Mouse (Mus musculus): ENCODE results near the gene Dnaja3. TPM values are rescaled to one million over a fixed set of nuclear protein-coding genes. Genes with fewer than 3 reads are reported as not detected.

Dnaja3 gene
- polyA plus RNA-seq, 1 experiment from 2014 or later, result 74.2 TPM

DNA sequence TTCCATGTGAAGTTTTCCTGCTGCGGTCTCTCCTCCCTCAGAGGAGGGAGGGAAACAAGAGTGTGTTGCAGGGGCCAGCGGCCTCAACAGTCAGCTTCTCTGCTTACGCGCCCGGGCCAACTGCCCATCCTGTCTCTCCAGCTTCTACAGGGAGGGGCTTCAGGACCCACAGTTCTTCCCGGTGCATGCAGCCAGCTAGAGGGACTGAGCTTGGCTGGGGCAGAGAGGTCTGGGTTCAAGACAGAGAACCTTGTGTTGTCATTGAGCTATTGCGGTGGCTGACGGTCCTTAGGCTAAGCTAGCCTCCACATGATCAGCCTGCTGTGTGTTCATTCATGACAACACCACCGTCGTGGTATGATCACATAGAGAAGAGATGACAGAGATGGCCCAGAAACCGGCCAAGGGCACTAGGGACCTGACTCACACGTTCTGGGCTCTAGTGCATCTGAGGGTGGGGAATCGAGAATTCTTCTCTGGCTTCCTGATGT, 7.9 kb downstream of the Dnaja3 start:
- Histone ChIP-seq H3K4me2 (no peak overlapping the region), H3K9me3 (replicated peaks) (no peaks in the 10 kb centered on the region), H3K9ac (no peak overlapping the region), H3K4me3 (no peak overlapping the region), H3K27ac (no peak overlapping the region), H3K4me1 (peaks cover 14% of the 10 kb centered on the region), H3K27me3 (replicated peaks) (no peaks in the 10 kb centered on the region), H3K36me3 (peaks cover 60% of the 10 kb centered on the region)
- ATAC-seq, result no peak
- 71% methylated on average over 13 of the region's 13 CpGs for WGBS (ENCODE audit: insufficient replicate concordance)

DNA sequence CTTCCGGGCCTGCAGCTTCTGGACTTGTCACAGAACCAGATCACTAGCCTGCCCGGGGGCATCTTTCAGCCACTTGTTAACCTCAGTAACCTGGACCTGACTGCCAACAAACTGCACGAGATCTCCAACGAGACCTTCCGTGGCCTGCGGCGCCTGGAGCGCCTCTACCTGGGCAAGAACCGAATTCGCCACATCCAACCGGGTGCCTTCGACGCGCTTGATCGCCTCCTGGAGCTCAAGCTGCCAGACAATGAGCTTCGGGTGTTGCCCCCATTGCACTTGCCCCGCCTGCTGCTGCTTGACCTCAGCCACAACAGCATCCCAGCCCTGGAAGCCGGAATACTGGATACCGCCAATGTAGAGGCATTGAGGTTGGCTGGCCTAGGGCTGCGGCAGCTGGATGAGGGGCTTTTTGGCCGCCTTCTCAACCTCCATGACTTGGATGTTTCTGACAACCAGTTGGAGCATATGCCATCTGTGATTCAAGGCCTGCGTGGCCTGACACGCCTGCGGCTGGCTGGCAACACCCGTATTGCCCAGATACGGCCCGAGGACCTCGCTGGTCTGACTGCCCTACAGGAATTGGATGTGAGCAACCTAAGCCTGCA, 8.7 kb downstream of the Dnaja3 start:
- H3K4me2 ChIP-seq, result no peak overlapping the region

DNA sequence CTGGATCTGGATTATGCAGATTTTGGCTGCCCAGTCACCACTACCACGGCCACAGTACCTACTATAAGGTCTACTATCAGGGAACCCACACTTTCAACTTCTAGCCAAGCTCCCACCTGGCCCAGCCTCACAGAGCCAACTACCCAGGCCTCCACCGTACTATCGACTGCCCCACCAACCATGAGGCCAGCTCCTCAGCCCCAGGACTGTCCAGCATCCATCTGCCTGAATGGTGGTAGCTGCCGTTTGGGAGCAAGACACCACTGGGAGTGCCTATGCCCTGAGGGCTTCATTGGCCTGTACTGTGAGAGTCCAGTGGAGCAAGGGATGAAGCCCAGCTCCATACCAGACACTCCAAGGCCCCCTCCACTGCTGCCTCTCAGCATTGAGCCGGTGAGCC, 9.4 kb downstream of the Dnaja3 start:
- Histone ChIP-seq H3K27me3 (replicated peaks) (no peaks in the 10 kb centered on the region), H3K36me3 (peaks cover 69% of the 10 kb centered on the region), H3K27ac (no peak overlapping the region), H3K9me3 (replicated peaks) (no peaks in the 10 kb centered on the region), H3K4me1 (0 out of 2 replicates have a peak, but pooled peaks cover 5% of the 10 kb centered on the region), H3K4me2 (no peak overlapping the region), H3K9ac (no peak overlapping the region), H3K4me3 (no peak overlapping the region)
- no peak for ATAC-seq
- 78% methylated on average over 5 of the region's 5 CpGs for WGBS (ENCODE audit: insufficient replicate concordance)

More for the DNA sequence above, 8.7 kb downstream of the Dnaja3 start:
- H3K4me1 ChIP-seq, result 0 out of 2 replicates have a peak, but pooled peaks cover 8% of the 10 kb centered on the region
- no peaks in the 10 kb centered on the region for H3K9me3 ChIP-seq (replicated peaks)
- no peak overlapping the region for H3K27ac ChIP-seq
- no peak for ATAC-seq
- 86% methylated on average over 28 of the region's 28 CpGs for WGBS (ENCODE audit: insufficient replicate concordance)
- H3K27me3 ChIP-seq (replicated peaks), result no peaks in the 10 kb centered on the region
- H3K4me3 ChIP-seq, result no peak overlapping the region
- H3K9ac ChIP-seq, result no peak overlapping the region
- peaks cover 65% of the 10 kb centered on the region for H3K36me3 ChIP-seq

DNA sequence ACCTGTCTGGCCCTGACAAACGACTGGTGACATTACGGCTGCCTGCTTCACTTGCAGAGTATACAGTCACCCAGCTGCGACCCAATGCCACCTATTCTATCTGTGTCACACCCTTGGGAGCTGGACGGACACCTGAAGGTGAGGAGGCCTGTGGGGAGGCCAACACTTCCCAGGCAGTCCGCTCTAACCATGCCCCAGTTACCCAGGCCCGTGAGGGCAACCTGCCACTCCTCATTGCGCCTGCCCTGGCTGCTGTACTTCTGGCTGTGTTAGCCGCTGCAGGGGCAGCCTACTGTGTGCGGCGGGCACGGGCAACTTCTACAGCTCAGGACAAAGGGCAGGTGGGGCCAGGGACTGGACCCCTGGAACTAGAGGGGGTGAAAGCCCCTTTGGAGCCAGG, 9.9 kb downstream of the Dnaja3 start:
- Histone ChIP-seq H3K4me3 (no peak overlapping the region), H3K27me3 (replicated peaks) (no peaks in the 10 kb centered on the region), H3K36me3 (peaks cover 74% of the 10 kb centered on the region), H3K27ac (no peak overlapping the region), H3K4me1 (0 out of 2 replicates have a peak, but pooled peaks cover 5% of the 10 kb centered on the region), H3K9ac (no peak overlapping the region), H3K4me2 (no peak overlapping the region), H3K9me3 (replicated peaks) (no peaks in the 10 kb centered on the region)
- no peak for ATAC-seq
- WGBS (ENCODE audit: insufficient replicate concordance), result 86% methylated on average over 11 of the region's 11 CpGs

DNA sequence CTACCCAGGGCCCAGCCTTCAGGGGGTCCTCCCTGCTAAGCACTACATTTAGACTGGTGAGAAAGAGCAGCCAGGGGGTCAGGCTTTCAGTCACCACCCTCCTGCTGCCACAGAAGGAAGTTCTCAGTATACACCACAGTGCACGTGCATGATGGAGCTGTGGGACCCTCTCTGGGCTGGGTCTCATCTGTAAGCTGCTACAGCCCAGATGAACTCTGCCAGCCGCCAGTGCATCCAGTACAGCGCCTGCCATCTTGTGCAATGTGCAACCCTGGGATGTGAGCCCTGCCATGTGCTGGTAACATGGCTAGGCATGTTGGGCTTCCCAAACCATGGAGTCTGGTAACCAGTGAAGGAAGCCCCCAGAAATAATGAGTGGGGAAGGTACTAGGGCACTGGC, 10.4 kb downstream of the Dnaja3 start:
- Histone ChIP-seq H3K36me3 (peaks cover 78% of the 10 kb centered on the region), H3K9ac (no peak overlapping the region), H3K9me3 (replicated peaks) (no peaks in the 10 kb centered on the region), H3K4me2 (no peak overlapping the region), H3K27me3 (replicated peaks) (no peaks in the 10 kb centered on the region), H3K27ac (no peak overlapping the region), H3K4me3 (no peak overlapping the region), H3K4me1 (0 out of 2 replicates have a peak, but pooled peaks cover 6% of the 10 kb centered on the region)
- ATAC-seq, result no peak
- WGBS (ENCODE audit: insufficient replicate concordance), result 78% methylated on average over 3 of the region's 3 CpGs

DNA sequence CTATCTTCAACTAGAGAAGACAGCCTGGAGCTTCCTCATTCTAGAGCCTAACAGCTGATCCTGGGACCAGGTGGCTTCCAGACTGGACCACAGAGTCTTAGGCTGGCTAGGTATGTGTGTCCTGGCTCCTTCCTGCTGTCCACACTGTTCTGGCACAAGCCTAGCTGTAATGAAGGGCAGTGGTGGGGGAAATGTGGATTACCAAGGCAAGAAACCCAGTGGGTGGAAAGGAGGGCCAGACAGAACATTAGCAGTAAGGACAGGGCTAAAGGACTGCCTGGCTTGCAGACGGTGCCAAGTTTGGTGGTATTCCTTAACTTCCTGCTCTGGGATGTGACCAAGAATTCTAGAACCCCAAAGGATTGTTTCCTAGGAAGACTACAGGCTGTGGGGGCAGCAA, 11.3 kb downstream of the Dnaja3 start:
- no peak for ATAC-seq
- Histone ChIP-seq H3K9ac (no peak overlapping the region), H3K4me2 (no peak overlapping the region), H3K27ac (no peak overlapping the region), H3K4me1 (peaks cover 15% of the 10 kb centered on the region), H3K36me3 (peaks cover 78% of the 10 kb centered on the region), H3K27me3 (replicated peaks) (no peaks in the 10 kb centered on the region), H3K4me3 (no peak overlapping the region), H3K9me3 (replicated peaks) (no peaks in the 10 kb centered on the region)
- 85% methylated on average over 1 of the region's 1 CpGs for WGBS (ENCODE audit: insufficient replicate concordance)

DNA sequence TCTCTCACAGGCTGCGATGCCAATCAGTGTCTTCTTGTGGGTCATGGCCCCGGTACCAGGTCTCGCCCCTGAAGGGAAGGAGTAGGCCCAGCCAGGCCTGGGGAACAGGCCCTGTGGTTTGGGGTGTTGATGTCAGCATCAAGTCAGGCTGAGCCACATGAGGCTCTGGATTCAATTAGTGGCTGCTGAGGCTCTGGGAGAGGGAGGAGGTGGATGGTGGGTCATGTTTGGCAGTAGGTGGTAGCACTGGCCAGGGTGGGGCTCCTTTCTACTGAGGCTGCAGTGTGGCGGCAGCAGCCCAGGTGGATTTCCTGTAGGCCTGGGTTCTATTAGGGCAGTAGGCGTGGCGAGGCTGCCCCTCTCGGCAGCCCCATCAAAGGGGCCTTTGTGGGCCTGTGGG, 11.8 kb downstream of the Dnaja3 start:
- Histone ChIP-seq H3K36me3 (peaks cover 77% of the 10 kb centered on the region), H3K27me3 (replicated peaks) (no peaks in the 10 kb centered on the region), H3K4me2 (no peak overlapping the region), H3K27ac (no peak overlapping the region), H3K9ac (no peak overlapping the region), H3K9me3 (replicated peaks) (no peaks in the 10 kb centered on the region), H3K4me3 (no peak overlapping the region), H3K4me1 (peaks cover 18% of the 10 kb centered on the region)
- no peak for ATAC-seq
- WGBS (ENCODE audit: insufficient replicate concordance), result 67% methylated on average over 7 of the region's 7 CpGs

DNA sequence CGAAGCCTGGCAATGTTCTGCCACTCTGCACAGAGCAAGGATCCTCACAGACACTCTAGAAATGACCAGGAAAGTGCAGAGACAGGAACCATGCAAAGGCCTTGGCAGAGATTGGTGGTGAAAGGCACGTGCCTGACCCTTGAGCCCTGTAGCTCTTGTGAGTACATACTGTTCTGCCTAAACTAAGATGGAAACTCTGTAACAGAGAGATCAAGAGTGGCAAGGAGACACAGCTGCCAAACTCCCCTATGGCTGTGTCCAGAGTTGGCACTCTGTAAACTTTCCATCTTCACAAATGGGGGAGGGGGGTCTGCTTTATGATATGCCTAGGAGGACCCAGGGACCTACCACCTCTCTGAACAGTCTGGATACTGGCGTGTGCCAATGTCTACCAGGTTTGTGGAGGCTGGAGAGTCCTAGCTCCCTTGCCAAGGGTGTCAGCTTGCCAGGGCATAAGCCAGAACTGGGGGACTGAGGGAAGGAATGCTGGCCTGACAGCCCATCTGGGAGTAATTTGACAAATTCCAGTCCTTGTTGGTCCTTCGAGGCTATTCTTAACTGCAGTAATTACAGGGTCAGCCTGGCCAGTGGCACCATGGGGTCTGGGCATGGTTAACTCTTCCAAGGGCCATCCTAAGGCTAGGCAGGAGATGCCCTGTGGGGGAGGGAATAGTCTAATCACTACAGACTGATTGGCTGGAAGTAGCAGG, 13.1 kb downstream of the Dnaja3 start:
- ATAC-seq, result no peak
- no peaks in the 10 kb centered on the region for H3K9me3 ChIP-seq (replicated peaks)
- no peaks in the 10 kb centered on the region for H3K27me3 ChIP-seq (replicated peaks)
- no peak overlapping the region for H3K4me2 ChIP-seq
- H3K36me3 ChIP-seq, result peaks cover 67% of the 10 kb centered on the region
- H3K27ac ChIP-seq, result no peak overlapping the region
- WGBS (ENCODE audit: insufficient replicate concordance), result 71% methylated on average over 4 of the region's 4 CpGs
- H3K9ac ChIP-seq, result no peak overlapping the region
- peaks cover 22% of the 10 kb centered on the region for H3K4me1 ChIP-seq
- no peak overlapping the region for H3K4me3 ChIP-seq

DNA sequence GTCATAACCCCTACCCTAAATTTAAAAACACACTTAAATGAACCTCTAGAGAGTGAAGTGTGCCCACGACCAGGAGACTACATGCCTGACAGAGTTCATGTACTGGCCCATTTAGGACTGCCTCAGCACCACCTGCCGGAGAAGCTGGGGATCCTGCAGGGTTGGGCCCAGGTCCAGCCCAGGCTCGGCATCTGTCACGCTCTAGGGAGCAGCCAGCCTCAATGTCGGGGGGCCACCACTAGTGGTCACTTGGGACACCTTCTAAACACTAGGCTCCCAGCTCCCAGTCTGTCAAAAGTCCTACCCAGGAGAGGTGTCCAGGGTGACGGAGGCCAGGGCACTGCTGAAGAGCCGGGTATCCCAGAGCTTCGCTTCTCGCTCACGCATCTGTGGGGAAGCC, 14.9 kb downstream of the Dnaja3 start:
- Histone ChIP-seq H3K27ac (no peak overlapping the region), H3K36me3 (peaks cover 48% of the 10 kb centered on the region), H3K27me3 (replicated peaks) (no peaks in the 10 kb centered on the region), H3K9ac (no peak overlapping the region), H3K9me3 (replicated peaks) (no peaks in the 10 kb centered on the region), H3K4me2 (no peak overlapping the region), H3K4me1 (peaks cover 28% of the 10 kb centered on the region), H3K4me3 (no peak overlapping the region)
- ATAC-seq, result no peak
- 81% methylated on average over 10 of the region's 10 CpGs for WGBS (ENCODE audit: insufficient replicate concordance)

DNA sequence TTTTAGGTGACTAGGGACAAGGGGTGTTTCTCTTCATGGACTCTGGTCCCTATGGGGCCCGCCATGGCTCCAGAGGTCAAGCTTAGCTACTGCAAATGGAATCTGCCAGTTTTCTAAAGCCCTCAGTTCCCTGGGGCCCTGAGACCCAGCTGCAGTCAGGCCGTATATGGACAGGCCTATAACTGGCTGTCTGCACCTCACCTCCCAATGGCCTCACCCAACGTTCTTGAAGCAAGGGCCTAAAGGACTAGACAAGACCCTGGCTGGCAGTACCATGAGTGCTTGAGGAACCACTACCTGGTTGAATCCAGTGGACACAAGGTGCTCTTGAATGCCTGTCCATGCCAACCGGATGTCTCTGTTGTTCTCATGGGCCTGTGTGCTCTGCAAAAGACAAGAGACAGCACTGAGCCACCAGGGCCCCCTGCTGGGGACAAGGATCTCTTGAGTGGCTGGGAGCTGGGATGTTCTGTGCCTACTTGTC, 15.5 kb downstream of the Dnaja3 start:
- no peaks in the 10 kb centered on the region for H3K9me3 ChIP-seq (replicated peaks)
- no peak overlapping the region for H3K4me2 ChIP-seq
- no peak overlapping the region for H3K9ac ChIP-seq
- no peak overlapping the region for H3K27ac ChIP-seq
- peaks cover 45% of the 10 kb centered on the region for H3K36me3 ChIP-seq
- no peak overlapping the region for H3K4me3 ChIP-seq
- H3K27me3 ChIP-seq (replicated peaks), result no peaks in the 10 kb centered on the region
- 70% methylated on average over 4 of the region's 4 CpGs for WGBS (ENCODE audit: insufficient replicate concordance)
- peak; percentile 40 for ATAC-seq
- peaks cover 28% of the 10 kb centered on the region for H3K4me1 ChIP-seq

DNA sequence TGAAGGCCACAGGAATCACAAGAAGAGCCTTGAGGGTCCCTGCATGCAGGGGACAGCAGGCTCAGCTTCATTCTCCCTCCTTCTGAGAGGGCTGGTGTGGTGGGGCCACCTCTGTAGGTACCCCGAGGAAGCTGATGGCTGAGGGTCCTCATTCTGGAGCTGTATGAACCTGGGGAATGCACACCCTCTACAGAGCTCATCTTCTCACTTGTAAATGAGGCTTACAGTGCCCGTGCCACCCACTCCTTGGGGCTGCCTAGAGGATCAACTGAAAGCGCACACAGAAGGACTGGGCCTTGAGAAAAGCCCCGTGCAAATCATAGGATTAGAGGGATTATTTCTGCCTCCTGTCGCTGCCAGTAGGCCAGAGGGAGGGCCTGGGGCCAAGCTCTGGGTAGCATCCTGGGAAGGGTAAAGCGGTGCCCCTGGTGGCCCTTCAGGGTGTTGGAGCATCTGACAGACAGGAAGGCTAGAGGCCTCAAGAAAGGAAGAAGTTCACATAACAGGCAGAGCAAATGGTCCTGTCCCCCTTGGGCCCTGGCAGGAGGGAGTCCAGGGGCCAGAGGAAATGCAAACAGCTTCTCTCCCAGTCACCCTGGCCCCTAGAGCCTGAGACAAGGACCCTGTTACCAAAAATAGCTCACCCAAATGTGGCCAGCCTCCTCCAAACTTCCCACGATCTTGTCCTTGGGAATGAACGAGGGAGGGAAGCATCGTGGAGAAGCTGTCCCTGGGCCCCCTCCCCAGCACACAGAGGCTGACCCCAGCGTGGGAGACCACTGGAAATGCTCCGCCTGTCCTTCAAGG, 16.2 kb downstream of the Dnaja3 start:
- Histone ChIP-seq H3K27me3 (replicated peaks) (no peaks in the 10 kb centered on the region), H3K4me3 (no peak overlapping the region), H3K36me3 (peaks cover 44% of the 10 kb centered on the region), H3K4me1 (peaks cover 28% of the 10 kb centered on the region), H3K9me3 (replicated peaks) (no peaks in the 10 kb centered on the region), H3K4me2 (no peak overlapping the region), H3K27ac (peak overlapping the region; percentile 17; the same call in 1 of the 2 replicates), H3K9ac (no peak overlapping the region)
- no peak for ATAC-seq
- 39% methylated on average over 11 of the region's 11 CpGs for WGBS (ENCODE audit: insufficient replicate concordance)
